Mouse (Mus musculus) inflammation-experienced regulatory T-cells (primary cell): ENCODE data around the gene Olfr143. TPM values are rescaled to one million over a fixed set of nuclear protein-coding genes. Genes with fewer than 3 reads are reported as not detected.

ENCODE experiments used
- polyA plus RNA-seq, 2 experiments: library from polyadenylated mRNA; unstranded; fragments of 100-300 nt; shearing (Covaris generic); gene quantifications; one replicate each; pipeline ENCODE4 v1.2.1; 2017

Gene Olfr143
- not detected for polyA plus RNA-seq

DNA sequence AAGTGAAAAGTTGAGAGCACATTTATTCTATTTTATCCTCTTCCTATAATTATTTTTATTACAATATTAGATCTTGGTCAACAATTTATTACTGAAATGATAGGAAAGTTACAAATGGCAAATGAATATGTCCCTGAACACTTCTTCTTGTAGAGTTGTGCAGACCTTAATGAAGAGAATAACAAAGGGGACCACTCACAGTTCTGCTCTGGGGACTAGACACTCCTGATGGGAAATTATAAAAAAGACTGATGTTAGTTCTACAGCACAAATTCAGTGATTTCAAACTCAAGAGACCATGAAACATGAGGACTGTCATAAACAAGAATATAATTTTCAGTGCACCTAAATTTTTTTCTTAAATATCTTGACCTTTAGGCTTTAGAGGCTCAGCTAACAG, at the start of gene Olfr143:
Gene Olfr143 (plus strand): TSS at position 301 of the 400 bp plus-strand sequence.

DNA sequence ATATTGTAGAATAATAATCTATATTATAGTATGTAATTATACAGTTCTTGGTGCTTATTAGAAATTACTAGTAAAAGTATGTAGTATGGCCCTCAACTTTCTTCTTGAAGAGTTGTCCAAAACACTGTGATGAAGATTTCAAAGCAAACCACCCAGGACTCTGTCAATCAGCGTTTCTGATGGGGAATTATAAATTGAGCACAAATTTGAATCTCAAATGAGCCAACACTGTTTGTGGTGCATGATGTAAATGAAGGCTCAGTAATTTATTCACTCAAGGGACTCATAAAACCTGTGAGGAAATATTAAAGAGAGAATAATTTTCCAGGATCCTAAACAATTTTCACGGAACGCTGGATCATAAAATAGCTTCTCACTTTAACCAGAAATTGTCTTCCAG, 44.5 kb upstream of the Olfr143 start, which contains the start of gene Olfr893:
Gene Olfr893 (plus strand): TSS at position 301 of the 400 bp plus-strand sequence.

DNA sequence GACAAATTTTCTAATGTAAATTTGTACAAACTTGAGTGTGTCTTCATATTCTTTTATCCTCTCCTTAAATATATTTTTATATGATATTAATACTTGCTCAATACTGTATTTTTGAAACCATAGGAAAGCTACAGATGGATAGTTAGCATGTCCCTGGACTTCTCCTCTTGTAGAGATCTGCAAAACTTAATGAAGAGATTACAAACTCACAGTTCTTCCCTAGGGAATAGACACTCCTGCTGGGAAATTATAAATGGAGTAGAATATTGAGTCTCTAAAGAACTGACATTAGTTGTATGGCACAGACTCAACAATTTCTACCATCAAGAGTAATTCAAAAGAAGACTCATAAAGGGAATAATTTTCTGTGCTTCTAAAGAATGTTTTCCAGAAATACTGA, 34.8 kb upstream of the Olfr143 start, which contains the start of gene Olfr894:
Gene Olfr894 (plus strand): TSS at position 301 of the 400 bp plus-strand sequence.

DNA sequence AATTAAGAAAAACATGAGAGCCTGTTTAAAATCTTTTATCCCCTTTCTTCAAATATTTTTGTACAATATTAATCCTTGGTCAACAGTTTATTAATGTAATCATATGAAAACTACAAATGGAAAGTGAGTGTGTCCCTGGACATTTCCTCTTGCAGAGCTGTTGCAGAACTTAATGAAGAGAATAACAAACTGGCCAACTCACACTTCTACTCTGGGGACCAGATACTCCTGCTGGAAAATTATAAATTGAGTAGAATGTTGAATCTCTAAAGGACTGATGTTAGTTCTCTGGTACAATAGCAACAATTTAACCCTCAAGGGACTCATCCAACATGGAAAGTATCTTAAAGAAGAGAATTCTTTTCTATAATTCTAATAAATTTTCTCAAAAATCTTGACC, 15.0 kb downstream of the Olfr143 start, which contains the start of gene Olfr895:
Gene Olfr895 (plus strand): TSS at position 301 of the 400 bp plus-strand sequence.

DNA sequence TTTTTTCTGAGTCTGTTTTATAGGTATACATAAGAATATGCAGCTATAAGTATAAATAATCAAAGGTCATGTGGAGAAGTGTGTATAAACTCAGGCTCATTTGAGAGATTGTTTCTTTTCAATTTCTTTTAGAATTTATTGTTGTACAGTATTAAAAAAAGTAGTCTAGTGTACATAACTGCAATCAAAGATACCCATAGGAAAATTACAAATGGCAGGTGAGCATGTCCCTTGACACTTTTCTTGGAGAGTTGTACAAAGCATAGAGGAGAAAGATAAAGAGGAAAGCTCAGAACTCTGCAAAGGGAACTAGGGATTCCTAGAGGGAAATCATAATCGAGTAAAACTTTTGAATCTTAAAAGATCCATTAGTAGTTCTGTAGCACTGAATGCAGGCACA, 38.2 kb downstream of the Olfr143 start, which contains the start of gene Olfr896-ps1:
Gene Olfr896-ps1 (plus strand): TSS at position 301 of the 400 bp plus-strand sequence.

Other genes with a start within 250 kb of the Olfr143 start
- not detected for gene Olfr883, start 227.0 kb upstream of the Olfr143 start, polyA plus RNA-seq
- gene Olfr884, start 206.2 kb upstream of the Olfr143 start, polyA plus RNA-seq: not detected
- not detected for gene Olfr885, start 191.5 kb upstream of the Olfr143 start, polyA plus RNA-seq
- gene Olfr887, start 168.7 kb upstream of the Olfr143 start, polyA plus RNA-seq: under 1 TPM; 0.05 to 0.07 TPM
- gene Olfr888, start 144.6 kb upstream of the Olfr143 start, polyA plus RNA-seq: not detected
- 1 to 10 TPM in 1 of 2 experiments, under 1 TPM in 1; 0.12 to 1.2 TPM for gene Olfr889, start 137.6 kb upstream of the Olfr143 start, polyA plus RNA-seq
- gene Olfr890, start 110.3 kb upstream of the Olfr143 start, polyA plus RNA-seq: 1 to 10 TPM in 1 of 2 experiments, not detected in 1; 1.7 TPM
- gene Olfr891, start 72.0 kb upstream of the Olfr143 start, polyA plus RNA-seq: not detected
- gene Olfr893, start 44.4 kb upstream of the Olfr143 start, polyA plus RNA-seq: not detected
- gene Olfr894, start 34.7 kb upstream of the Olfr143 start, polyA plus RNA-seq: not detected
- not detected for gene Olfr895, start 15.1 kb downstream of the Olfr143 start, polyA plus RNA-seq
- gene Olfr896-ps1, start 38.3 kb downstream of the Olfr143 start, polyA plus RNA-seq: not detected
- under 1 TPM in 1 of 2 experiments, not detected in 1; 0.10 TPM for gene Olfr25, start 76.3 kb downstream of the Olfr143 start, polyA plus RNA-seq
- under 1 TPM in 1 of 2 experiments, not detected in 1; 0.42 TPM for gene Olfr898, start 95.6 kb downstream of the Olfr143 start, polyA plus RNA-seq
- under 1 TPM; 0.06 to 0.07 TPM for gene Olfr250, start 114.1 kb downstream of the Olfr143 start, polyA plus RNA-seq
- gene Olfr251, start 124.3 kb downstream of the Olfr143 start, polyA plus RNA-seq: under 1 TPM in 1 of 2 experiments, not detected in 1; 0.04 TPM
- gene Olfr147, start 148.9 kb downstream of the Olfr143 start, polyA plus RNA-seq: 1 to 10 TPM in 1 of 2 experiments, under 1 TPM in 1; 0.22 to 2.0 TPM
- under 1 TPM in 1 of 2 experiments, not detected in 1; 0.45 TPM for gene Olfr901, start 176.7 kb downstream of the Olfr143 start, polyA plus RNA-seq
- gene Olfr902, start 194.9 kb downstream of the Olfr143 start, polyA plus RNA-seq: not detected
- gene Olfr904, start 210.4 kb downstream of the Olfr143 start, polyA plus RNA-seq: not detected
- gene Olfr905, start 218.3 kb downstream of the Olfr143 start, polyA plus RNA-seq: under 1 TPM; 0.29 to 0.84 TPM
- not detected for gene Olfr906, start 234.3 kb downstream of the Olfr143 start, polyA plus RNA-seq
- not detected for gene Olfr907, start 243.0 kb downstream of the Olfr143 start, polyA plus RNA-seq